Mouse (Mus musculus) gastrocnemius, adult 2 months (tissue): Measurements from ENCODE around the gene Slc41a3. TPM values are rescaled to one million over a fixed set of nuclear protein-coding genes. Genes with fewer than 3 reads are reported as not detected.
A peak's percentile ranks its signal among the peaks of the same experiment; 100 is the strongest.

Experiments used
- DNase-seq: peaks from one replicate; pipeline ENCODE4 v3.0.0; 2022
- H3K27ac ChIP-seq: fragments of 200-600 bp; 2 replicates; pipeline ENCODE4 v1.8.1; 2022; ENCODE audit warnings: mild to moderate bottlenecking
- H3K4me3 ChIP-seq: fragments of 200-600 bp; 2 replicates; pipeline ENCODE4 v1.8.1; 2022; ENCODE audit warnings: mild to moderate bottlenecking, moderate library complexity
- CTCF ChIP-seq: fragments of 200-600 bp; IDR thresholded peaks from 2 replicates; pipeline ENCODE4 v1.8.1; 2022; ENCODE audit warnings: antibody characterized with exemption, mild to moderate bottlenecking, moderate library complexity
- intact Hi-C: fragments of 180-260 bp; cut with DNase I; formaldehyde crosslinking; loops from one replicate; pipeline ENCODE4 v1.15.1; 2025
- total RNA-seq, 2 experiments: library from RNA; stranded (reverse); gene quantifications; 2 replicates each; pipeline ENCODE4 v1.2.3; 2021

The Slc41a3 gene
- total RNA-seq, 2 experiments from 2014 or later, result 75.0 to 118 TPM

GRCm38 (mm10) chr6:90602304-90602703 lies 2.2 kb upstream of the Slc41a3 start:
- peak overlapping the region; percentile 76 for H3K4me3 ChIP-seq
- DNase-seq, result no peak
- no peak for TF ChIP-seq CTCF
- peak overlapping the region; percentile 98 for H3K27ac ChIP-seq
- intact Hi-C loops, result loop anchor here (5.0 kb wide), 1 partner anchor 140 kb away; the partner anchor contains the start of gene Klf15

- intact Hi-C loops, result loop anchor here (5.0 kb wide), 1 partner anchor 141 kb away; the partner anchor contains the start of gene Klf15
- DNase-seq, result peak; percentile 78
- Histone ChIP-seq H3K4me3 (peak overlapping the region; percentile 76), H3K27ac (peak overlapping the region; percentile 98)
- no peak for TF ChIP-seq CTCF
These were observed 1.4 kb upstream of the Slc41a3 start for GRCm38 (mm10) chr6:90603126-90603525.

- peak overlapping the region; percentile 98 for H3K27ac ChIP-seq
- TF ChIP-seq CTCF, result no peak
- intact Hi-C loops, result loop anchor here (5.0 kb wide), 1 partner anchor 142 kb away; the partner anchor contains the start of gene Klf15
- H3K4me3 ChIP-seq, result peak overlapping the region; percentile 76
- DNase-seq, result no peak
These were observed 395 bp upstream of the Slc41a3 start for GRCm38 (mm10) chr6:90604130-90604529.

GRCm38 (mm10) chr6:90605298-90605665 lies 757 bp downstream of the Slc41a3 start:
- Histone ChIP-seq H3K4me3 (peak overlapping the region; percentile 76), H3K27ac (peak overlapping the region; percentile 98)
- intact Hi-C loops, result no loop called here
- DNase-seq, result no peak
- no peak for TF ChIP-seq CTCF

- Histone ChIP-seq H3K27ac (peak overlapping the region; percentile 64), H3K4me3 (peak overlapping the region; percentile 41)
- peak; percentile 82 for TF ChIP-seq CTCF
- intact Hi-C loops, result loop anchor here (2.0 kb wide), 1 partner anchor 122 kb away; no protein-coding TSS in a partner anchor
- peak; percentile 72 for DNase-seq
These were observed 2.0 kb downstream of the Slc41a3 start for GRCm38 (mm10) chr6:90606538-90606937.

- peak overlapping the region; percentile 41 for H3K4me3 ChIP-seq
- intact Hi-C loops, result loop anchor here (2.0 kb wide), 1 partner anchor 122 kb away; no protein-coding TSS in a partner anchor
- peak; percentile 90 for TF ChIP-seq CTCF
- peak; percentile 81 for DNase-seq
- H3K27ac ChIP-seq, result peak overlapping the region; percentile 64
These were observed 2.7 kb downstream of the Slc41a3 start for GRCm38 (mm10) chr6:90607196-90607595.

GRCm38 (mm10) chr6:90608186-90608585 lies 3.7 kb downstream of the Slc41a3 start:
- DNase-seq, result no peak
- TF ChIP-seq CTCF, result peak; percentile 66
- intact Hi-C loops, result no loop called here
- Histone ChIP-seq H3K27ac (peak overlapping the region; percentile 62), H3K4me3 (no peak overlapping the region; the same call in 1 of the 2 replicates)

GRCm38 (mm10) chr6:90610248-90610647 lies 5.7 kb downstream of the Slc41a3 start:
- TF ChIP-seq CTCF, result no peak
- no peak overlapping the region for H3K4me3 ChIP-seq
- intact Hi-C loops, result no loop called here
- DNase-seq, result no peak
- peak overlapping the region; percentile 56 for H3K27ac ChIP-seq

GRCm38 (mm10) chr6:90613277-90613676 lies 8.8 kb downstream of the Slc41a3 start:
- Histone ChIP-seq H3K27ac (peak overlapping the region; percentile 92), H3K4me3 (no peak overlapping the region)
- intact Hi-C loops, result no loop called here
- TF ChIP-seq CTCF, result no peak
- no peak for DNase-seq

- peak; percentile 60 for DNase-seq
- intact Hi-C loops, result no loop called here
- peak overlapping the region; percentile 92 for H3K27ac ChIP-seq
- TF ChIP-seq CTCF, result no peak
- H3K4me3 ChIP-seq, result no peak overlapping the region
These were observed 10.8 kb downstream of the Slc41a3 start for GRCm38 (mm10) chr6:90615362-90615761.

- TF ChIP-seq CTCF, result no peak
- intact Hi-C loops, result no loop called here
- peak overlapping the region; percentile 92 for H3K27ac ChIP-seq
- DNase-seq, result peak; percentile 77
- peak overlapping the region; percentile 50 for H3K4me3 ChIP-seq
These were observed 11.5 kb downstream of the Slc41a3 start for GRCm38 (mm10) chr6:90615991-90616390.

GRCm38 (mm10) chr6:90616481-90616880 lies 12.0 kb downstream of the Slc41a3 start:
- DNase-seq, result no peak
- Histone ChIP-seq H3K4me3 (peak overlapping the region; percentile 50), H3K27ac (peak overlapping the region; percentile 92)
- no peak for TF ChIP-seq CTCF
- intact Hi-C loops, result no loop called here

- intact Hi-C loops, result no loop called here
- TF ChIP-seq CTCF, result no peak
- Histone ChIP-seq H3K4me3 (peak overlapping the region; percentile 65), H3K27ac (peak overlapping the region; percentile 92)
- DNase-seq, result no peak
These were observed 13.7 kb downstream of the Slc41a3 start for GRCm38 (mm10) chr6:90618274-90618673.
